8 mouse cellular contexts compared by ENCODE assay signal in genomic region chr4:133754238-133754637, GRCm38 (mm10). TPM values are rescaled to one million over a fixed set of nuclear protein-coding genes. Genes with fewer than 3 reads are reported as not detected.
DNase-seq lines count a peak whose midpoint lies in the region; ATAC-seq lines count a peak whose summit lies in the region.

No protein-coding gene starts in this region.

- H3K4me2 ChIP-seq in embryonic facial prominence, embryonic 11.5 days (ENCODE audit: low read depth, low read length): peak overlapping the region; percentile 94
- peak overlapping the region; percentile 96 for H3K4me2 ChIP-seq in midbrain, embryonic 12.5 days (replicated peaks)

- no peaks in the 10 kb centered on the region; the same call in 1 of the 2 replicates for H3K36me3 ChIP-seq in embryonic facial prominence, embryonic 11.5 days (replicated peaks; ENCODE audit: control insufficient read depth, insufficient read depth, low read depth, low read length)
- peaks cover 4% of the 10 kb centered on the region; the same call in 1 of the 2 replicates for H3K36me3 ChIP-seq in midbrain, embryonic 12.5 days

- H3K4me1 ChIP-seq in embryonic facial prominence, embryonic 11.5 days (ENCODE audit: control insufficient read depth, insufficient read depth, low read length): peaks cover 6% of the 10 kb centered on the region
- H3K4me1 ChIP-seq in midbrain, embryonic 12.5 days: peaks cover 34% of the 10 kb centered on the region

- H3K4me3 ChIP-seq in embryonic facial prominence, embryonic 11.5 days (ENCODE audit: low read depth, low read length): peak overlapping the region; percentile 100
- H3K4me3 ChIP-seq in midbrain, embryonic 12.5 days: peak overlapping the region; percentile 100

- H3K9ac ChIP-seq in embryonic facial prominence, embryonic 11.5 days (replicated peaks; ENCODE audit: low read length): peak overlapping the region; percentile 100
- H3K9ac ChIP-seq in midbrain, embryonic 12.5 days (replicated peaks): peak overlapping the region; percentile 100

- no peaks in the 10 kb centered on the region for H3K9me3 ChIP-seq in embryonic facial prominence, embryonic 11.5 days (replicated peaks; ENCODE audit: control insufficient read depth, low read length)
- no peaks in the 10 kb centered on the region for H3K9me3 ChIP-seq in midbrain, embryonic 12.5 days

- peak overlapping the region; percentile 100 for H3K27ac ChIP-seq in embryonic facial prominence, embryonic 11.5 days (replicated peaks; ENCODE audit: low read depth, low read length)
- H3K27ac ChIP-seq in midbrain, embryonic 12.5 days (replicated peaks): peak overlapping the region; percentile 100

- WGBS in embryonic facial prominence, embryonic 11.5 days: 2% methylated on average over 28 of the region's 50 CpGs
- 0% methylated on average over 35 of the region's 50 CpGs for WGBS in midbrain, embryonic 12.5 days

- intact Hi-C loops in left cerebral cortex, postnatal 4 days (cut with DNase I): loop anchor here (2.0 kb wide), 1 partner anchor 59 kb away; no protein-coding TSS in a partner anchor

- H3K27me3 ChIP-seq in embryonic facial prominence, embryonic 11.5 days (ENCODE audit: control insufficient read depth, insufficient read depth, low read length): no peaks in the 10 kb centered on the region
- no peaks in the 10 kb centered on the region for H3K27me3 ChIP-seq in midbrain, embryonic 12.5 days

- peak; percentile 81 for ATAC-seq in embryonic facial prominence, embryonic 11.5 days (replicated peaks; ENCODE audit: insufficient number of reproducible peaks, low FRiP score, low TSS enrichment, low read depth)
- ATAC-seq in midbrain, embryonic 12.5 days (ENCODE audit: low FRiP score, low read depth): peak; percentile 79

- peak; percentile 96 for DNase-seq in 3134 (ENCODE audit: extremely low read depth, insufficient read length, low spot score)
- DNase-seq in adrenal gland, postnatal 25 days: peak; percentile 96
- DNase-seq in embryonic facial prominence, embryonic 11.5 days (ENCODE audit: low spot score): peak; percentile 98
- DNase-seq in heart, adult 11 months: peak; percentile 100
- DNase-seq in kidney, adult 11 months: peak; percentile 97
- peak; percentile 98 for DNase-seq in left cerebral cortex, postnatal 4 days
- DNase-seq in skeletal muscle tissue, adult 2 months (ENCODE audit: low read depth, low spot score): peak; percentile 96

RNA-seq across cellular contexts. Expression of gene Arid1a, which starts 2.3 kb away (rescaled TPM):
- 73.6 and 79.7 TPM in 2 replicates for total RNA-seq in adrenal gland, postnatal 25 days (2021)
- 32.6 and 36.3 TPM in 2 replicates for polyA plus RNA-seq in embryonic facial prominence, embryonic 11.5 days (2014; fragmentation: Nextera tagmentation; extraction: Ambion mirVana)
- 100 to 1,000 TPM; 114 to 121 TPM for total RNA-seq in left cerebral cortex, postnatal 4 days (2021)
- 47.7 and 48.5 TPM in 2 replicates for polyA plus RNA-seq in midbrain, embryonic 12.5 days (2016; fragmentation: Nextera tagmentation; extraction: Ambion mirVana)

Comparison
In these comparisons a context has a peak if more than half of its experiments do, and no peak if none do; other contexts are left out.
1. Peak in every context shown above with its lines: DNase-seq, ATAC-seq, H3K4me3 ChIP-seq and H3K27ac ChIP-seq.